Mouse (Mus musculus) ES-E14 (cell line): ENCODE data around the gene Pou3f1. TPM values are rescaled to one million over a fixed set of nuclear protein-coding genes. Genes with fewer than 3 reads are reported as not detected.

ENCODE experiments used
- DNase-seq: peaks from one replicate; pipeline ENCODE4 v3.0.0-alpha.2; 2013; ENCODE audit warnings: low read depth, low spot score
- H3K27ac ChIP-seq: 2 replicates; pipeline ENCODE4 v1.5.1; 2012; ENCODE audit warnings: low read depth, mild to moderate bottlenecking, low read length, moderate library complexity, mixed read lengths; ENCODE audit not compliant: poor library complexity, insufficient read depth, severe bottlenecking
- H3K36me3 ChIP-seq: 2 replicates; pipeline ENCODE4 v1.6.1; 2012; ENCODE audit warnings: mild to moderate bottlenecking, low read length, moderate library complexity, mixed read lengths; ENCODE audit not compliant: control insufficient read depth, poor library complexity, insufficient read depth, severe bottlenecking
- H3K4me1 ChIP-seq, 2 experiments: fragments of 150-350 bp in 1 of 2; sonication (generic) in 1 of 2; 2 replicates each; pipeline ENCODE4 v1.6.1; 2012; ENCODE audit warnings: low read length in 2 of 2, mild to moderate bottlenecking in 1 of 2, mixed read lengths in 1 of 2; ENCODE audit not compliant: control insufficient read depth in 2 of 2, insufficient read depth in 2 of 2, poor library complexity in 1 of 2
- H3K4me3 ChIP-seq, 2 experiments: fragments of 150-350 bp in 1 of 2; sonication (generic) in 1 of 2; 2 replicates each; pipeline ENCODE4 v1.5.1; 2012; ENCODE audit warnings: low read length in 2 of 2, low read depth in 1 of 2, mild to moderate bottlenecking in 1 of 2, mixed read lengths in 1 of 2; ENCODE audit not compliant: insufficient read depth in 1 of 2, poor library complexity in 1 of 2, severe bottlenecking in 1 of 2
- H3K9ac ChIP-seq: 2 replicates; pipeline ENCODE4 v1.6.1; 2012; ENCODE audit warnings: low read depth, mild to moderate bottlenecking, low read length, mixed read lengths; ENCODE audit not compliant: poor library complexity, insufficient read depth, severe bottlenecking
- H3K9me3 ChIP-seq: fragments of 150-350 bp; sonication (generic); 2 replicates; pipeline ENCODE4 v1.6.1; 2012; ENCODE audit warnings: low read depth, mild to moderate bottlenecking, low read length; ENCODE audit not compliant: control insufficient read depth, insufficient read depth
- CHD2 ChIP-seq: IDR thresholded peaks from 2 replicates; pipeline ENCODE4 v1.6.1; 2014; ENCODE audit warnings: mild to moderate bottlenecking, low read depth, low read length, inconsistent platforms
- HCFC1 ChIP-seq: IDR thresholded peaks from 2 replicates; pipeline ENCODE4 v1.6.1; 2012; ENCODE audit warnings: low read length, inconsistent platforms, borderline replicate concordance; ENCODE audit not compliant: insufficient read depth
- MAFK ChIP-seq: IDR thresholded peaks from 2 replicates; pipeline ENCODE4 v1.6.1; 2014; ENCODE audit warnings: mild to moderate bottlenecking, low read depth, low read length, inconsistent platforms; ENCODE audit not compliant: insufficient read depth
- ZC3H11A ChIP-seq: IDR thresholded peaks from 2 replicates; pipeline ENCODE4 v1.6.1; 2012; ENCODE audit warnings: low read depth, mild to moderate bottlenecking, inconsistent platforms, low read length, borderline replicate concordance
- ZNF384 ChIP-seq: IDR thresholded peaks from 2 replicates; pipeline ENCODE4 v1.6.1; 2012; ENCODE audit warnings: low read depth, low read length, inconsistent platforms
- in situ Hi-C, 2 experiments: fragments of 600-800 bp; cut with MboI; formaldehyde crosslinking; loops; one replicate each; pipeline ENCODE4 v1.15.1; 2025; ENCODE audit warnings: low sequenced_read_pairs in 2 of 2, inconsistent platforms in 1 of 2; ENCODE audit not compliant: unreplicated experiment in 2 of 2
- total RNA-seq: library from RNA; depleted of rRNA; stranded (reverse); fragments of 300-350 nt; gene quantifications from 2 replicates; pipeline ENCODE4 v1.2.3, GENCODE M21; 2012; rRNA removed

Gene Pou3f1
- total RNA-seq, 1 experiment, result 6.2 TPM

- peak overlapping the region; percentile 93 for H3K27ac ChIP-seq
- H3K4me1 ChIP-seq, result peaks cover 2 to 27% of the 10 kb centered on the region in 2 experiments; a peak in 3 of 4 replicates
- in situ Hi-C loops, result no loop called here
- TF ChIP-seq CHD2 (0 out of 2 replicates have a peak, but pooled peaks have one; percentile 7), ZNF384 (peak; percentile 50; the same call in 1 of the 2 replicates), HCFC1 (no peak), ZC3H11A (no peak), MAFK (no peak)
- peak; percentile 83 for DNase-seq
- H3K4me3 ChIP-seq, result peak overlapping the region; percentile 57 to 62
- no peaks in the 10 kb centered on the region for H3K9me3 ChIP-seq
- H3K9ac ChIP-seq, result peak overlapping the region; percentile 80
- H3K36me3 ChIP-seq, result peaks cover 4% of the 10 kb centered on the region; the same call in 1 of the 2 replicates
Observed at GRCm38 (mm10) chr4:124708518-124709477, 52.2 kb downstream of the Pou3f1 start.

DNA sequence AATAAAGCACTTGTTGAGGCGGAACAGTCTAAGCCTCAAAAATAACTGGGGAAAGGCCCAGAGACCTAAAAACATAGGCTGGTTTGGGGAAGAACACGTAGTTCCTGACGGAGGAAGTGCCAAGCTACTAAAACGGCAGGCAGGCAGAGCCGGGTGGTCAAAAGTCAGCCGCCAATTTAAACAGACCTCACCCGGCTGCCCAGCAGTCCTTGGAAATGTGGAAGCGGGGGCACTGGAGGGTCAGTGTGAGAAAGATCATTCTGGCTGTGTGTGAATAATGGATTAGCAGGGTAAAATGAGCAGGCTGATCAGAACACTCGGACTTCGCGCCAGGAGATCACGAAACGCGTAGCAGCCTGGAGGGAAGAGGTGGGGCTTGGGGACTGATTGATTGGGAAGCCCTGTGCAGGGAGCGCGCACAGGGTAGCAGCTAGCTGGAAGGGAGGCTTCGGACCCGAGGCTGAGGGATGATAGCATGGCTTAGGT, 53.4 kb downstream of the Pou3f1 start:
- TF ChIP-seq MAFK (no peak), ZC3H11A (no peak), HCFC1 (no peak)
- Histone ChIP-seq H3K4me3 (peak overlapping the region; percentile 34 to 51), H3K4me1 (peaks cover 2 to 20% of the 10 kb centered on the region in 2 experiments; a peak in 3 of 4 replicates), H3K9me3 (no peaks in the 10 kb centered on the region), H3K27ac (0 out of 2 replicates have a peak overlapping the region, but pooled peaks have one; percentile 30), H3K9ac (peak overlapping the region; percentile 72), H3K36me3 (peaks cover 4% of the 10 kb centered on the region; the same call in 1 of the 2 replicates)
- DNase-seq, result no peak
- in situ Hi-C loops, result no loop called here

Other genes with a start within 250 kb of the Pou3f1 start
- not detected in 2 replicates for gene 3100002H09Rik, start 46.0 kb upstream of the Pou3f1 start, total RNA-seq
- gene Utp11, start 36.8 kb downstream of the Pou3f1 start, total RNA-seq, result 29.2 and 39.7 TPM in 2 replicates
- gene Fhl3, start 43.9 kb downstream of the Pou3f1 start, total RNA-seq, result 7.5 and 13.7 TPM in 2 replicates
- gene Sf3a3, start 58.0 kb downstream of the Pou3f1 start, total RNA-seq, result 91.6 and 117 TPM in 2 replicates
- 12.6 and 14.0 TPM in 2 replicates for gene Inpp5b, start 85.0 kb downstream of the Pou3f1 start, total RNA-seq
- gene Mtf1, start 145.3 kb downstream of the Pou3f1 start, total RNA-seq, result 10.1 and 15.4 TPM in 2 replicates
- 82.7 and 85.3 TPM in 2 replicates for gene Yrdc, start 193.9 kb downstream of the Pou3f1 start, total RNA-seq
- gene 1110065P20Rik, start 194.4 kb downstream of the Pou3f1 start, total RNA-seq, result 21.4 and 25.8 TPM in 2 replicates
- gene Maneal, start 205.4 kb downstream of the Pou3f1 start, total RNA-seq, result 5.4 and 10.5 TPM in 2 replicates
- 0.54 and 0.95 TPM in 2 replicates for gene Epha10, start 224.1 kb downstream of the Pou3f1 start, total RNA-seq